Mouse (Mus musculus) ES-Bruce4 (cell line): ENCODE results near the gene Bhmt.

Source experiments
- CTCF ChIP-seq: IDR thresholded peaks from one replicate; pipeline ENCODE4 v1.8.1; 2011; ENCODE audit warnings: low read depth, low read length
- POLR2A ChIP-seq: IDR thresholded peaks from one replicate; pipeline ENCODE4 v1.8.1; 2011; ENCODE audit warnings: low read length; ENCODE audit not compliant: insufficient read depth

- TF ChIP-seq CTCF, result no peak
- no peak for TF ChIP-seq POLR2A
These were observed 10.8 kb upstream of the Bhmt start for GRCm38 (mm10) chr13:93648387-93649130.
